Mouse (Mus musculus): ENCODE data around the gene Mcoln1.

Gene Mcoln1

DNA sequence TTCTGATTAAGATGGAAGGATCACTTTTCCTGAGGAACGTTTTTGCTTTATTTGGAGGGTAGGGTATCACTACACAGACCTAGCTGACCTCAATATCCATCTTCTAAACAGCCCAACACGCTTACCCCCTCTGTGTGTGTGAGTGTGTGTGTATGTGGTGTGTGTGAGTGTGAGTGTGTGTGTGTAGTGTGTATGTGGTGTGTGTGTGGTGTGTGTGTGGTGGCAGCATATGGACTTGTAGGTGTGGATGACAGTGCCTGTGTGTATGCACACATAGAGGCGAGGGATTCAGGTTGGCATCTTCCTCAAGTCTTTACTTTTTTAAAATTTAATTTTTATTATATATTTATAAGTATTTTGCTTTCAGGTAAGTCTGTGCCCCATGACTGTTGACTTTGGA is 1.7 kb upstream of the Mcoln1 start:
- DNase-seq (ENCODE audit: low spot score): no peak

DNA sequence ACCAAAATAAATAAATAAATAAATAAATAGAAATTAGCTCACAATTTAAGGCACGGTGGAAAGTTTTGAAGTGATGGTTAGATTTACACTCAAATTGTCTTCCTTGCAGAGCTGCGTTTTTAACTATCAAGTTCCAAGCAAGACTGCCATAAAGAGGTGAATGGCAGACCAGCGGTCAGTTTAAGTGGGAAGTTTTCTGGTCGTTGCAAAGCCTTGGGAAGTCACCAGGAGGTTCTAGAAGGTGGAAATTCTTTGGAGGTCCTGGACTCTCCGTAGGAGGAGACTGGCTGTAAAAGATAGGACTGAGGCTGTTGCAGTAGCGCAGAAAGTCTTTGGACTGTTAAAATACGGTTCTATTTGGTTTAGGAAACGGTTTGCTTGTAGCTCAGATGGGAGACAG is 506 bp upstream of the Mcoln1 start:
- peak; percentile 34 for DNase-seq (ENCODE audit: low spot score)

DNA sequence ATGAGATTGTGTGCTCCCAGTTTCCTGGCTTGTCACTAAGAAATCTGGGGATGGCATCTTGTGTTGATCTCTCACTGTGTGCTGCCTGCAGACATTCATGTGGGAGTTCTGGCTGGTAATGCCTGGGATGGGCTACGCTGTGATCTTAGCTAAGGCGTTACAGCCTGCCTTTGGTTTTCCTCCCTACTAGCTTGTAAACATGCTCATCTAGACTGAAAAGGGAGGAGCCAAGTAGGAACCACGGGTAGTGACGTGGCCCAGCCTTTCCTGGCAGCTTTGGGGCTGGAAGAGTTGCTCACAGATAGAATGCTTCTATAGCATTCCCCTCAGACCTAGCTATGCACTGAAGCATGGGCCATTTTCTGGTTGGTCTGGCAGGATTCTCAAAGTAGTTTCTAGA is 2.0 kb downstream of the Mcoln1 start:
- DNase-seq (ENCODE audit: low spot score): no peak

DNA sequence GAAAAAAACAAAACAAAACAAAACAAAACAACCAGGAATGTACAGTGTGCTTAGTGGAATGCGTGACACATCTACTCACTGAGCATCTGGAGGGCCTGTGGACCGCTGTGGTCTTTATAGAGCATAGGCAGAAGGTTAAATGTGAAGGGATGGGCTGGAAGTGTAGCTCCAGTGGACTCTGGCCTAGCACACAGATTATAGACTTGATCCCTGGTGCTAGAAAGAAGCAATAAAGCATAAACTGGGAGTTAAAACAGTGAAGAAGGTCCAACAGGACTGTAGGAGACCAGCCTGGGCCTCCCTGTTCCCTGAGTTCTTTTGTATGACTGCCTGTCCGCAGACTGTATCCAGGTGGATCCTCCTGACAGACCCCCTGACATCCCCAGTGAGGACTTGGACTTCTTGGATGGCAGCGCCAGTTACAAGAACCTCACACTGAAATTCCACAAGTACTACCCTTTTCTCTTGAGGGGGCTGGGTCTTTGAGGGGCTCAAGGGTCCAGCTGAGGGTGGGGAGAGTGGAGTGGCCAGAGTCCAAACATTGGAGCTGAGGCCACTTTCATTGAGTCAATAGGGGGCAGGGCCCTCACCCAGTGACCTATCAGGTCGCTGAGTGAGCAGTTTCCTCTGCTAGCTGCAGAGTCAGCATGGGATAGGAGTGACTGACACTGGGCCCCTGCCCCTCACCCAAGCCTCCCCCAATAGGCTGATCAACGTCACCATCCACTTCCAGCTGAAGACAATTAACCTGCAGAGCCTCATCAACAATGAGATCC is 7.9 kb downstream of the Mcoln1 start:
- no peak for DNase-seq (ENCODE audit: low spot score)

DNA sequence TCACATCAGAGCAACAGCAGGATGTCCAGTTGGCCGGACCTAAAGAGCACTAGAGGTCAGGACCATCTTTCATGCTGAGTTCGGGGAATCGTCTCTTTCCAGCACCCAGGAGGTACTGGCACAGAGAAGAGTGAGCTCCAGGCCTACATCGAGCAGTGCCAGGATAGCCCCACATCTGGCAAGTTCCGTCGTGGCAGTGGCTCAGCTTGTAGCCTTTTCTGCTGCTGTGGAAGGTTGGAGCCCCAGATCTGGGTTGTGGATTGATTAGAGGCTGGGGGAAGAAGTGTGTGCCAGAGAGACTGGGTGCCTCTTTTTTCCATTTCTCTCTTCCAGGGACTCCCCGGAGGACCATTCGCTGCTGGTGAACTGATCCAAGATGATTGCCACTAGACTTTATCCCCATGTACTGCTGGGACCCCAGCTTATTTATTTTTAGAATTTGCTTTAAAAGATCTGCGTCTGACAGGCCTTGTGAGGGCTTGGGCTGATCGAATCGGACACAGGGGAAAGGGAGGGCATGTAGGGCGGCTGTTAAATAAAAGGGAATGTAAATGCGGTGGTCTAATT is 14.5 kb downstream of the Mcoln1 start:
- no peak for DNase-seq (ENCODE audit: low spot score)

DNA sequence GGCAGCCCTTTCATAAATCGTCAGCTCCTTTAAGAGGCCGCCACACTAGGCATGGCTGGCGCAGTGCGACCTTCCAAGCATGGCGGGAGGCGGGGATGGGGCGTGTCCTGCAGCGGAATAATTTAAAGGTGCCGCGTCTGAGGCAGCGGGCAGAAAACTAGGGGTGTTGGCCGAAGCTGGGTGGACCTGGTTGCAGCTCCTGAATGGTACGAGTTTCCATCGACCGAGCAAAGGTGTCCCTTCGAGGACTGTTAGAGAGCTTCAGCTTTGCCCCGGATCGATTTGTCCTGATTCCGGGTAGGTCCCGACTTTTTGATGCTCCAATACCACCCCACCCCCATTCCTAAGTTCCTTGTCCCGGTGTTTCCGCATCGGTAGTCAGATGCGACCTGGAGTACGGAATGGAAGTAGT is 15.0 kb downstream of the Mcoln1 start, which contains the start of gene Pnpla6:
Gene Pnpla6, plus strand, starts transcription at position 125 of the 412 bp plus-strand sequence.
- peak; percentile 94 for DNase-seq (ENCODE audit: low spot score)

DNA sequence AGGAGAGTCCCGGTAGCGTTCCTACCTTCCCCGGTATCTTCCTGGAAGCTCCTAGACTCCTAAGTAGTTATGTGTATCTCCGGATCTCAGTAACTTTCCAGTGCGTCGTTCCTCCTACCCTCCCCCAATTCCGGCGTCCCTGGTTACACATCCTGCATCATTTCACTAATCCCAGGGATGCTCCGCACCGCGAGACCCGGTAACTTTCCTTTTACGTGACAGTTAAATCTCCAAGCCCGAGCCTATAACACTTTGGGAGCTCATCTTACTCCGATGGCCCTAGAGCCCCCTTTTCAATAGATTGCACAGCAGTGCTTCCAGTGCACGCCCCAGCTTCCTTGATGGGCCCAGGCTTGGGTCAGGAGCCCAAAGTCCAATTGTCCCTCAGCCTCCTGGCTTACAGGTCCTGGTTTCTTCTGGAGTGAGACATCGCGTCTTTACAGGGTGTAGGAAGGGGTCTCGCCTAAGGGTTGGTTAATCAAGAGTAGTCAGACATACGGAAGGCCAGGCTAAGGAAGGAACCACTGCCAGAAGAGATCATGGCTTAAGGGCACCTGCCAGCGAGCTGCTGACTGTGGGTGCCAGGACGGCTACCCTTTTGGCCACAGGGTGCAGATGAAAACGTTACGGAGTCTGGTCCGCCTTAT is 15.6 kb downstream of the Mcoln1 start:
- peak; percentile 53 for DNase-seq (ENCODE audit: low spot score)

DNA sequence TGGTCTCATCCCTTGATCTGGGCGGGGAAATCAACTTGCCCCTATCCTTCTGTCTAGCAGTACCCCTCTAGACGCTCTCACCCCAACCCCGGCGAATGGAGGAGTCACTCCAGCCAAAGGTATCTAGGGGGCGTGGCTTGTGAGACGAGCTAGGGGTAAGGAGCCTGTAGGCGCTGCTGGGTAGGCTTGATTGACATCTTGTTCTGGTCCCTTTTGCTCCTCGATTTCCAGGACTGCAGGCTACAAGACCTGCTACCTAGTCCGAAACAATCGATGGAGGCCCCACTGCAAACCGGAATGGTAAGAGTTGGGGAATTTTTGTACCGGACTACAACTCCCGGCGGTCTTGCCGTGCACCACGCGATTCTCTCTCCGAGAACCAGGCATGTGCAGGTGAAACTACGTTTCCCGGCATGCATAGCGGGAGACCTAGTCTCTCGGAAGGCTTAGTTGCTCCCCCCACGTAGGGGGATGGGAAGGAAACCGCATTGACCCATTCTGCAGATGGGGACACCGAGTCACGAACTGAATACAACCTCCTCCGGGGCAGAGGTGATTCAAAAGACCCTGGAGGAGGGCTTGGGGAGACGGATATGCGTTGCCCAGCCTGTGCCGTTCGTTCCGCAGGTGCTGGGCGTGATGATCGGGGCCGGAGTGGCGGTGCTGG is 16.3 kb downstream of the Mcoln1 start:
- DNase-seq (ENCODE audit: low spot score): peak; percentile 96

DNA sequence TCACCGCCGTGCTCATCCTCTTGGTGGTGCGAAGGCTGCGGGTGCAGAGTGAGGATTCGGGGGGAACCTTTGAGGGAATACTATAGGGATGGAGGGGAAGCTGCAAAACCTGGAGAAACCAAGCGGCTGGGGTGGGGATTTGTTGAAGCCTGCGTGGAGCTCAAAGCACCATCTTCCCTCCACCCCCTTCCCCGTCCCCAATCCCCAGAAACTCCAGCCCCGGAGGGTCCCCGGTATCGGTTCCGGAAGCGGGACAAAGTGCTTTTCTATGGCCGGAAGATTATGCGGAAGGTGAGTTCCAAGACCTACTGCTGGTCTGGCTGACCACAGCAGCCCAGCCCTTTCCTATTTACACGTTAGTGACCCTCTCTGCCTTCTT is 16.8 kb downstream of the Mcoln1 start:
- DNase-seq (ENCODE audit: low spot score): no peak

DNA sequence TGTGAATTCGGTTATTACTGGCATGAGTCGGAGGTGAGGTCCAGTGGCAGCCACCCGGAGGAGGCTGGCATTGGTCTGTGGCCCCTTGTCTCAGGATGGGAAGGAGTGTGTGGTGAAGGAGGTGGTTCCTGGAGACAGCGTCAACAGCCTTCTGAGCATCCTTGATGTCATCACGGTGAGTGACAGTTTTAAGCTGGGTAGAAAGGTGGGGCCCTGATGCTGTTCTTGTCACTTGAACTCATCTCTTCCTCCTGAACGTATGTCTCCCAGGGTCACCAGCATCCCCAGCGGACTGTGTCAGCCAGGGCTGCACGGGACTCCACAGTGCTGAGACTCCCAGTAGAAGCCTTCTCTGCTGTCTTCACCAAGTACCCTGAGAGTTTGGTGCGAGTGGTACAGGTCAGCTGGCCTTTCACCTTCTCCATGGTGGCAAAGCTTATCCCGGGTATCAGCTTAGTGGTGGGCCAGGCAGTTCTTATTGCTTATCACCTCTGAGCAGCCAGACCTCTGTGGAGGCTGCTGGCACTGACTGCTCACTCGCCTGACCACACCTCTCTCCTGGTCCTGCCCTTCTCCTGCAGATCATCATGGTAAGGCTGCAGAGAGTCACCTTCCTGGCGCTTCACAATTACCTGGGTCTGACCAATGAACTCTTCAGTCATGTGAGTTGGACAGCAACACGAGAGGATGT is 21.9 kb downstream of the Mcoln1 start:
- no peak for DNase-seq (ENCODE audit: low spot score)

DNA sequence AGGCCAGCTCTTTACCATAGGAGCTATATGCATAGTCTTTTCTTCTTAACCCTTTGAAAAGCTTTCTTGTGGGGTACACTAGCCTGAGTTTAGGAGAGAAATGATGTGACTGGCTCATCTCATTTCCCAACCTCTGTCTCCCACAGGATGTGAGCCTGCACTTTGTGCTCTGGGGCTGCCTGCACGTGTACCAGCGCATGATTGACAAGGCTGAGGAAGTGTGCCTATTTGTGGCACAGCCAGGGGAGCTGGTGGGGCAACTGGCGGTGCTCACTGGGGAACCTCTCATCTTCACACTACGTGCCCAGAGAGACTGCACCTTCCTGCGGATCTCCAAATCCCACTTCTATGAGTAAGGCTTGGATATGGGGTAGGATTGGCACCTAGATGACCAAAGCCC is 30.6 kb downstream of the Mcoln1 start:
- DNase-seq (ENCODE audit: low spot score): no peak

DNA sequence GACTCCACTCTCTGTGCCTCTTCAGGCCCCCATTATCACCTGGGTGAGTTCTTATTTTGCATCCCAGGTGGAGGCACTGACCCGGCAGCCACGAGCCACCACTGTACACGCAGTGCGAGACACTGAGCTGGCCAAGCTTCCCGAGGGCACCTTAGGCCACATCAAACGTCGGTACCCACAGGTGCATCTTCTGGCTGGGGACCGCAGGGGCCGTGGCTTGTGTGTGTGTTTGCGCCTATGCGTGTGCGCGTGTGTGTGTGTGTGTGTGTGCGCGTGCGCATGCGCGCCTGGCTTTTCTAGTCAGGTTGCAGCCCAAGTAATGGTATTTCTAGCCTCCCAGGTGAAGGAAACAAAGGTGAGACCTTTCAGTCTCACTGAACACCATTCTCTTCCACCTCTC is 31.7 kb downstream of the Mcoln1 start:
- DNase-seq (ENCODE audit: low spot score): no peak

DNA sequence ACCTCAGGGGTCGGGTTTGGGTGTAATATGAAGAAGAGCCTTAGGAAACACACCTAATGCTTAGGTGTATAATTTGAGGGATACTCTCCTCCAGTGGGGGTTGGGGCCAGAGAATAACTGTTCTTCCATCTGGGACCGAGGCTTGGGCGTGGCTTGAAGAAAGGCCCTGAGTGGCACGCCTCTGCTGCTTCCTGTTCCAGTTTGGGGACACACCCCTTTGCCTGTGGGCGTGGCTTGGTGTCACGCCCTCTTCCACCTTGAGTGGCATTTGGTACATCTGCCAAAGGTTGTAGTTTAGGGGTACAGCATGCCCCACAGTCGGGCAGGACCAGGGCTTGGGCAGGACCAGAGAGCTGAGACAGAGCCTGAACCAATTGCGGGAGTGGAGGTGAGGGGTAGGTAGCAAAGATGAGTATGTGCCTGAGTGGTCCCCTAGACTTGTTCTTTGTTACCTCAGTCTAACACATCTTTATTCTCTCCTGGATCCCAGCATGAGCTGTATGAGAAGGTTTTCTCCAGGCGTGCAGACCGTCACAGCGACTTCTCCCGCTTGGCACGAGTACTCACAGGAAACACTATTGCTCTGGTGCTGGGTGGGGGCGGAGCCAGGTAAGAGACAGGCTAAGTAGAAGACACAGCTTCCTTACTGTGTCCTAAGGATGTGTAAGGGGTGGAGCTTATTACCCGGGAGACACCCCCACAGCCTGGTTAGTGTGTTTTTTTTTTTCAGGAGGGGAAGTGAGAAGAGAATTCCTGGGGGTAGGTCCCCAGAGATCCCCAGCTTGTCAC is 36.0 kb downstream of the Mcoln1 start:
- DNase-seq (ENCODE audit: low spot score): peak; percentile 42

DNA sequence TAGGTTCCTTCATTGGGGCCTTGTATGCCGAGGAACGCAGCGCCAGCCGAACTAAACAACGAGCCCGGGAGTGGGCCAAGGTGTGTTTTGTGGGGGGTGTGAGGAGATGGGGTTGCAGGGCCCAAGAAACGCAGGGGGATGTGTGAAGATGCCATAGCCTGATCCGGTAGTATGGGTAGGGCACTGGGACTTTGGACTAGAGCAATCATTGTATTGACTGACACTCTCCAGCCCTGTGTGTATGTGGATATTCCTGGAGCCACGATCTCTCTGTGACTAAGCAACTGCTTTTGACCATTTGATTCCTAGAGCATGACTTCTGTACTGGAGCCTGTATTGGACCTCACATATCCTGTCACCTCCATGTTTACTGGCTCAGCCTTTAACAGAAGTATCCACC is 36.7 kb downstream of the Mcoln1 start:
- no peak for DNase-seq (ENCODE audit: low spot score)

DNA sequence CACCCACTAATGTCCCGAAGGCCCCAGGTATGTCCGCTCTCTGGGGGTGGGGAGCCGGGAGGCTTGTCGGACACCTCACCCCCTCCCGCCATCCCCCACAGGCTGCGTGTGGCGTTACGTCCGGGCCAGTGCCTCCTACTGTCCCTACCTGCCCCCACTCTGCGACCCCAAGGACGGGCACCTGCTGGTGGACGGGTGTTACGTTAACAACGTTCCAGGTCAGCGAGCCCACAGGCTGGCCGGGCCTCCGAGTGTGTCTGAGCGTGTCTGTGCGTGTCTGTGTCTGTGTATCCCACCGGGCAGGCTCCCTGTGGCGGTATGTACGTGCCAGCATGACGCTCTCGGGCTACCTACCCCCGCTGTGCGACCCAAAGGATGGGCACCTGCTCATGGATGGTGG is 37.4 kb downstream of the Mcoln1 start:
- DNase-seq (ENCODE audit: low spot score): no peak

DNA sequence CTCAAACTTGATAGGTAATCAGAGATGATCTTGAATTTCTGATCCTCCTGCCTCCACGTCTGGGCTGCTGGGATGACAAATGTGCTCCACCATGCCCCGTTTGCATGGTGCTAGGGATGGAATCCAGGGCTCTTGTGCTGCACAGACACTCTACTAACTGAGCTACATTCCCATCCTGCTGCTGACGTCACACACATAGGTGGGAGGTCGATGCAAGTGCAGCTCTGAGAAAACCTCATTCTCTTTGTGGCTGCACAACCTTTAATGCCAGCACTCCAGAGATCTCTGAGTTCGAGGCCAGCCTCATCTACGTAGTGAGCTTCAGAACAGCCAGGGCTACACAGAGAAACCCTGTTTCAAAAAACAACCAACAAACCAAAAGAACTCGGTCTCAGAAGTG is 38.9 kb downstream of the Mcoln1 start:
- no peak for DNase-seq (ENCODE audit: low spot score)

DNA sequence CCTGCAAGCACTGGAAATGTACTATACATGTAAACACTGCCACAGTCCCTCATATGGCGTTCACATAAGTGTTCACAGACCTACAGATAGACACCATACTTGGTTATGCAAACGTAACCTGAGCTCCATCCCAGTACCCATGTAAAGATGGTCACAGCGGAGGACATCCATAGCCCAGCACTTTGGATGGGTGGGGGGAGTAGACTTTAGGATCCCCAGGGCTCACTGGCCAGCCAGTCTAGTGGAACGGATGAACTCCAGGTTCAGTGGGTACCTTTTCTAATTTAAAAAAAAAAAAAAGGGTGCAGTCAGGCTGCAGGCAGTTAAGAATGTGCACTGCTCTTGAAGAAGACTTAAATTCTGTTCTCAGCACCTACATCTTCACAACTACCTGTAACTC is 39.8 kb downstream of the Mcoln1 start:
- DNase-seq (ENCODE audit: low spot score): no peak

DNA sequence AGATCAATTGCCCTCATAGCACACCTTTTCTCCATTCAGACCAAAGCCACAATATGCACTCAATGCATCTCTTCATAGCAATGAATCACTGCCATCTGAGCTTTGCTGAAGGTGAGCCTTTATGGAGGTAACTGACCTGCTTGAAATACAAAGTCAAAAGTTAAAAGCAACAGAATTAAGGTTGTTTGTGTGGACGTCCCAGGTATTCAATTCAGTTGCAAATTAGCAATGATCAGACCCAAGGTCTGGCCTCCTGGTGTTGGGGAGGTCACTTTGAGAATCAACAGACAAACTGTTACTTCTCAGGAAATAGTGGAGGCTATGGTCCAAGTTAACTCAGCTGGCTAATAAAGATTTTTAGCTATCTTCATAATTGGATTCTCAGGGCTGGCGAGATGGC is 46.3 kb downstream of the Mcoln1 start:
- DNase-seq (ENCODE audit: low spot score): no peak

DNA sequence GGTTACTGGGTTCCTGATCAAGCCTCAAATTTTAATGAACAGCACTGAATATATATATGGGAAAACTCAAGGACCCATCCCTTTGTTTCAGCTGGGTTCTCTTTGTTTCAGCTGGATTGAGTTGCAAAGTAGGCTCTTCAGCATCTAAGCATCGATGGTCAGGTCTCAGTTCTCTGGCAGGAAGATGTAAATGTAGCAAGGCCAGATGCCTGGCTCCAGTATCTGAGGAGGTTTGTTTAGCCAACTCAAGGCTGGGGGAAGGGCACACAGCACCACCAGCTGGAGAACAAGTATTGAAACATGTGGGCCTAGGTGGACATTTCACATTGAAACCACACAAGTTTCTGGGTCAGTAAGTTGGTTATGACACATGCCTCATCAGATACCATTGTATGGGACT is 52.0 kb downstream of the Mcoln1 start:
- no peak for DNase-seq (ENCODE audit: low spot score)

DNA sequence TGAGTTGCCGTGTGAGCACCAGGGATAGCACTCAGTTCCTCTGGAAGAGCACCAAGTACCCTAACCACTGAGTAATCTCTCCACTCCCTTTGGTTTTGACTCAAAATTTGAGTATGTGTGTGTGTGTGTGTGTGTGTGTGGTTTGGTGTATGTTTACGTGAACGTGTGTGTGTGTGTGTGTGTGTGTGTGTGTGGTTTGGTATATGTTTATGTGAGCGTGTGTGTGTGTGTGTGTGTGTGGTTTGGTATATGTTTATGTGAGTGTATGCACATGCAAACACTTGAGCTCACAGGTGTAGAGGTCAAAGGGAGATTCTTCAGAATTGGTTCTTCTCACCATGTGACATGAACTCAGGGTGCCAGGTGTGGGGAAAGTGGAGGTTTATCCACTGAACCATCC is 55.9 kb downstream of the Mcoln1 start:
- no peak for DNase-seq (ENCODE audit: low spot score)

All from embryo, embryonic 10 days (tissue).